Mouse (Mus musculus): ENCODE results near the gene Tpcn2.

Gene Tpcn2

GRCm38 (mm10) chr7:145283487-145284187 is at the start of gene Tpcn2:
Gene Tpcn2, minus strand, starts transcription at chr7:145284011.
- peak; percentile 85 to 92 for DNase-seq (ENCODE audit: low spot score in 2 of 2)

GRCm38 (mm10) chr7:145332376-145333041 is 48.7 kb upstream of the Tpcn2 start:
- DNase-seq (ENCODE audit: low spot score in 2 of 2), result no peak

GRCm38 (mm10) chr7:145330641-145331040 is 46.8 kb upstream of the Tpcn2 start:
- DNase-seq (ENCODE audit: low spot score in 2 of 2), result no peak

- no peak for DNase-seq (ENCODE audit: low spot score in 2 of 2)
Observed at GRCm38 (mm10) chr7:145329982-145330381, 46.2 kb upstream of the Tpcn2 start.

- no peak for DNase-seq (ENCODE audit: low spot score in 2 of 2)
Observed at GRCm38 (mm10) chr7:145325697-145326096, 41.9 kb upstream of the Tpcn2 start.

GRCm38 (mm10) chr7:145323607-145324006 is 39.8 kb upstream of the Tpcn2 start:
- DNase-seq (ENCODE audit: low spot score in 2 of 2), result no peak

GRCm38 (mm10) chr7:145319481-145319880 is 35.7 kb upstream of the Tpcn2 start:
- peak in 1 of 2 experiments; percentile 53 for DNase-seq (ENCODE audit: low spot score in 2 of 2)

- peak in 1 of 2 experiments; percentile 15 for DNase-seq (ENCODE audit: low spot score in 2 of 2)
Observed at GRCm38 (mm10) chr7:145317522-145317921, 33.7 kb upstream of the Tpcn2 start.

GRCm38 (mm10) chr7:145314785-145315411 is 31.1 kb upstream of the Tpcn2 start, which contains the start of gene Mrgprd:
Gene Mrgprd, plus strand, starts transcription at chr7:145314835.
- no peak for DNase-seq (ENCODE audit: low spot score in 2 of 2)

GRCm38 (mm10) chr7:145312137-145312536 is 28.3 kb upstream of the Tpcn2 start:
- no peak for DNase-seq (ENCODE audit: low spot score in 2 of 2)

- DNase-seq (ENCODE audit: low spot score in 2 of 2), result no peak
Observed at GRCm38 (mm10) chr7:145310526-145310925, 26.7 kb upstream of the Tpcn2 start.

- no peak for DNase-seq (ENCODE audit: low spot score in 2 of 2)
Observed at GRCm38 (mm10) chr7:145309877-145310276, 26.1 kb upstream of the Tpcn2 start.

- no peak for DNase-seq (ENCODE audit: low spot score in 2 of 2)
Observed at GRCm38 (mm10) chr7:145308866-145309265, 25.1 kb upstream of the Tpcn2 start.

GRCm38 (mm10) chr7:145308061-145308675 is 24.4 kb upstream of the Tpcn2 start:
- no peak for DNase-seq (ENCODE audit: low spot score in 2 of 2)

GRCm38 (mm10) chr7:145307636-145308035 is 23.8 kb upstream of the Tpcn2 start:
- DNase-seq (ENCODE audit: low spot score in 2 of 2), result no peak

GRCm38 (mm10) chr7:145304153-145304552 is 20.3 kb upstream of the Tpcn2 start:
- DNase-seq (ENCODE audit: low spot score in 2 of 2), result no peak

GRCm38 (mm10) chr7:145302488-145303285 is 18.9 kb upstream of the Tpcn2 start:
- no peak for DNase-seq (ENCODE audit: low spot score in 2 of 2)

- DNase-seq (ENCODE audit: low spot score in 2 of 2), result no peak
Observed at GRCm38 (mm10) chr7:145301341-145302005, 17.7 kb upstream of the Tpcn2 start.

- no peak for DNase-seq (ENCODE audit: low spot score in 2 of 2)
Observed at GRCm38 (mm10) chr7:145301008-145301340, 17.2 kb upstream of the Tpcn2 start.

- DNase-seq (ENCODE audit: low spot score in 2 of 2), result peak in 1 of 2 experiments; percentile 13
Observed at GRCm38 (mm10) chr7:145300321-145301007, 16.7 kb upstream of the Tpcn2 start, which contains the start of gene Mrgprf. Gene Mrgprf, plus strand, starts transcription at chr7:145300828.

All from frontal cortex, postnatal 36 days (tissue).